Mouse (Mus musculus) megakaryocyte, embryonic 14.5 days (primary cell): ENCODE measurements around the gene Osbpl6.

Experiments used
- FLI1 ChIP-seq: IDR thresholded peaks from 2 replicates; pipeline ENCODE4 v1.6.1; 2012; ENCODE audit warnings: low read length, inconsistent platforms, mixed read lengths
- GATA1 ChIP-seq: IDR thresholded peaks from 3 replicates; pipeline ENCODE4 v1.6.1; 2012; ENCODE audit warnings: mixed read lengths, low read length, inconsistent platforms, borderline replicate concordance

GRCm38 (mm10) chr2:76578911-76579310 lies 172.6 kb downstream of the Osbpl6 start:
- no peak for TF ChIP-seq GATA1
- TF ChIP-seq FLI1, result no peak
